Mouse (Mus musculus) frontal cortex, adult 2 months (tissue): ENCODE data around the gene Mrpl22. TPM values are rescaled to one million over a fixed set of nuclear protein-coding genes. Genes with fewer than 3 reads are reported as not detected.
"Not testable (repeated sequence)": the region's sequence is repeated elsewhere in the genome, so short reads cannot be mapped to it uniquely, and the experiment has no call there.

Experiments used
- DNase-seq, 2 experiments: peaks; one replicate each; pipeline ENCODE4 v3.0.0; 2022; ENCODE audit warnings: low spot score in 1 of 2; ENCODE audit errors: extremely low spot score in 1 of 2
- polyA plus RNA-seq: library from polyadenylated mRNA; depleted of rRNA; stranded (reverse); fragments of >200 nt; gene quantifications from 2 replicates; pipeline ENCODE4 v1.2.3, GENCODE M21; 2012; rRNA removed

Mrpl22 gene
- polyA plus RNA-seq, 1 experiment = 45.4 TPM

DNA sequence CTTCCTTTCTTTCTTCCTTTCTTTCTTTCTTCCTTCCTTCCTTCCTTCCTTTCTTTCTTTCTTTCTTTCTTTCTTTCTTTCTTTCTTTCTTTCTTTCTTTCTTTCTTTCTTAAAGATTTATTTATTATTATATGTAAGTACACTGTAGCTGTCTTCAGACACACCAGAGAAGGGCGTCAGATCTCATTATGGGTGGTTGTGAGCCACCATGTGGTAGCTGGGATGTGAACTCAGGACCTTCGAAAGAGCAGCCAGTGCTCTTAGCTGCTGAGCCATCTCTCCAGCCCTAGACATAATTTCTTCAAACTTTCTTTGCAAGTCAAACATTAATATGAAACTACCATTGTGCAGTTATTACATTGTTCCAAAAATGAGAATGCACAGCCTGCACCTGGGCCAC lies 53.4 kb downstream of the Mrpl22 start:
- DNase-seq = not testable (repeated sequence)

DNA sequence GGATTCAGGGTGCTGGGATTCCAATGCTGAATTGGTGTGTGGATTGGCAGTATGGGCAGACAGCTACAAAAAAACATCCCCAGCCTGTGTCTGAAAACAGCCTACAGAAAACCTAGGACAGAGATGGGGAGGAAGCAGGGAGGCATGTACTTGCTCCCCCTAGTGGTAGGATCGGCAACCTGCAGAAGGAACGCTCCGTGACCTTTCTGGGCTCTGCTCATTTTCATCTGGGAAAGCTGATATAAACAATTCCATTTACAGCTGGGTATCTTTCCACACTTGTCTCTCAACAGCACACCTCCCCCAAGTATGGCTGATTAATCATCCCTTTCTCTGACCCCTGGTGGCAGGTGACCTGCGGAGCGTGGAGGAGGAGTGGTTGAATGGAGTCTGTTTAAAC lies 54.2 kb downstream of the Mrpl22 start:
- DNase-seq = peak in 1 of 2 experiments; percentile 79

DNA sequence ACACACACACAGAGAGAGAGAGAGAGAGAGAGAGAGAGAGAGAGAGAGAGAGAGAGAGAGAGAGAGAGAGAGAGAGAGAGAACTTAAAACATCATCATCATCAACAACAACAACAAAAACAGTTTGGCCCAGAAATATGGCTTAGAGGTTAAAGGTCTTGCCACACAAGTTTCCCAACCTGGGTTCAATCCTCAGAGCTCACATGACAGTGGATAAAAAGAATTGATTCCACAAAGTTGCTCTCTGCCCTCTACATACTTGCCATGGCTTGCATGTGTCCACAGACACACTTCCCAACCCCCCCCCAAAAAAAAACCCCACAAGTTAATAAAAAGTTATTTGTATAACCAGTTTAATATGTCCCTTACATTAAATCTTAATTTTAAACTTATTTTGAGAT lies 55.0 kb downstream of the Mrpl22 start:
- DNase-seq = no peak

- DNase-seq = not testable (repeated sequence)
Observed at GRCm38 (mm10) chr11:58228021-58228420, 56.6 kb downstream of the Mrpl22 start.

Other genes starting within 250 kb of the Mrpl22 start
- 45.6 and 47.8 TPM in 2 replicates for gene Larp1, start 162.6 kb upstream of the Mrpl22 start, polyA plus RNA-seq
- gene Gm12248, start 78.5 kb upstream of the Mrpl22 start, polyA plus RNA-seq = not detected in 2 replicates
- gene Cnot8, start 67.5 kb upstream of the Mrpl22 start, polyA plus RNA-seq = 74.1 and 77.3 TPM in 2 replicates
- gene Gemin5, start 3.1 kb upstream of the Mrpl22 start, polyA plus RNA-seq = 8.3 and 9.5 TPM in 2 replicates
- gene Igtp, start 27.9 kb downstream of the Mrpl22 start, polyA plus RNA-seq = 6.8 and 7.1 TPM in 2 replicates
- 5.0 and 5.1 TPM in 2 replicates for gene Irgm2, start 28.0 kb downstream of the Mrpl22 start, polyA plus RNA-seq
- not detected in 2 replicates for gene 4930438A08Rik, start 103.1 kb downstream of the Mrpl22 start, polyA plus RNA-seq
- 59.6 and 63.7 TPM in 2 replicates for gene Zfp692, start 135.4 kb downstream of the Mrpl22 start, polyA plus RNA-seq
- 50.1 and 52.2 TPM in 2 replicates for gene Zfp672, start 158.7 kb downstream of the Mrpl22 start, polyA plus RNA-seq
- gene Sh3bp5l, start 159.1 kb downstream of the Mrpl22 start, polyA plus RNA-seq = 39.9 and 40.8 TPM in 2 replicates
- gene Lypd8, start 207.4 kb downstream of the Mrpl22 start, polyA plus RNA-seq = 0.16 and 0.25 TPM in 2 replicates
- not detected in 2 replicates for gene 1810065E05Rik, start 249.4 kb downstream of the Mrpl22 start, polyA plus RNA-seq